Mouse (Mus musculus): ENCODE measurements around the gene Cbx3. TPM values are rescaled to one million over a fixed set of nuclear protein-coding genes. Genes with fewer than 3 reads are reported as not detected.

Cbx3 gene
- 622 TPM in 2 replicates for polyA plus RNA-seq (2016; fragmentation: Nextera tagmentation; extraction: Ambion mirVana)

GRCm38 (mm10) chr6:51470311-51471178 lies at the start of gene Cbx3:
Cbx3 (plus strand) TSS chr6:51470360.
- Histone ChIP-seq H3K9ac (replicated peaks) (peak within 1 kb of the TSS; percentile 100), H3K9me3 (no peaks in the 10 kb centered on the region), H3K27ac (peak within 1 kb of the TSS; percentile 100), H3K27me3 (no peaks in the 10 kb centered on the region), H3K36me3 (peaks cover 50% of the 10 kb centered on the region), H3K4me3 (replicated peaks) (peak within 1 kb of the TSS; percentile 93), H3K4me1 (replicated peaks) (peaks cover 28% of the 10 kb centered on the region), H3K4me2 (peak within 1 kb of the TSS; percentile 74)
- WGBS, result under 1% methylated on average over 95 of the region's 99 CpGs
- peak; percentile 84 for ATAC-seq (ENCODE audit: insufficient number of reproducible peaks, insufficient read depth, low FRiP score, low TSS enrichment, low read depth)

GRCm38 (mm10) chr6:51423466-51424122 lies 46.6 kb upstream of the Cbx3 start:
- no peak overlapping the region for H3K4me3 ChIP-seq (replicated peaks)
- H3K9me3 ChIP-seq, result peaks cover 10% of the 10 kb centered on the region; the same call in 1 of the 2 replicates
- H3K27me3 ChIP-seq, result no peaks in the 10 kb centered on the region
- no peak overlapping the region for H3K4me2 ChIP-seq
- ATAC-seq (ENCODE audit: insufficient number of reproducible peaks, insufficient read depth, low FRiP score, low TSS enrichment, low read depth), result no peak
- 50% methylated on average over 11 of the region's 11 CpGs for WGBS
- H3K9ac ChIP-seq (replicated peaks), result no peak overlapping the region
- H3K4me1 ChIP-seq (replicated peaks), result no peaks in the 10 kb centered on the region
- H3K36me3 ChIP-seq, result no peaks in the 10 kb centered on the region
- no peak overlapping the region for H3K27ac ChIP-seq

GRCm38 (mm10) chr6:51424537-51424936 lies 45.6 kb upstream of the Cbx3 start:
- H3K9me3 ChIP-seq, result peaks cover 10% of the 10 kb centered on the region; the same call in 1 of the 2 replicates
- WGBS, result 90% methylated on average over 2 of the region's 2 CpGs
- H3K4me2 ChIP-seq, result no peak overlapping the region
- no peaks in the 10 kb centered on the region for H3K27me3 ChIP-seq
- no peaks in the 10 kb centered on the region for H3K4me1 ChIP-seq (replicated peaks)
- no peak overlapping the region for H3K9ac ChIP-seq (replicated peaks)
- no peak overlapping the region for H3K27ac ChIP-seq
- ATAC-seq (ENCODE audit: insufficient number of reproducible peaks, insufficient read depth, low FRiP score, low TSS enrichment, low read depth), result no peak
- no peak overlapping the region for H3K4me3 ChIP-seq (replicated peaks)
- H3K36me3 ChIP-seq, result no peaks in the 10 kb centered on the region

- H3K4me3 ChIP-seq (replicated peaks), result peak within 1 kb of the TSS; percentile 57
- no peaks in the 10 kb centered on the region for H3K36me3 ChIP-seq
- H3K27me3 ChIP-seq, result peaks cover 60% of the 10 kb centered on the region
- H3K9me3 ChIP-seq, result no peaks in the 10 kb centered on the region
- peaks cover 23% of the 10 kb centered on the region for H3K4me1 ChIP-seq (replicated peaks)
- H3K27ac ChIP-seq, result no peak within 1 kb of the TSS
- H3K4me2 ChIP-seq, result peak within 1 kb of the TSS; percentile 96
- 1% methylated on average over 74 of the region's 74 CpGs for WGBS
- H3K9ac ChIP-seq (replicated peaks), result peak within 1 kb of the TSS; percentile 53
- peak; percentile 77; the same call in 1 of the 2 replicates for ATAC-seq (ENCODE audit: insufficient number of reproducible peaks, insufficient read depth, low FRiP score, low TSS enrichment, low read depth)
Measured at GRCm38 (mm10) chr6:51432535-51433397, 37.4 kb upstream of the Cbx3 start, which contains the start of gene Nfe2l3. Nfe2l3 (plus strand) TSS chr6:51432670.

DNA sequence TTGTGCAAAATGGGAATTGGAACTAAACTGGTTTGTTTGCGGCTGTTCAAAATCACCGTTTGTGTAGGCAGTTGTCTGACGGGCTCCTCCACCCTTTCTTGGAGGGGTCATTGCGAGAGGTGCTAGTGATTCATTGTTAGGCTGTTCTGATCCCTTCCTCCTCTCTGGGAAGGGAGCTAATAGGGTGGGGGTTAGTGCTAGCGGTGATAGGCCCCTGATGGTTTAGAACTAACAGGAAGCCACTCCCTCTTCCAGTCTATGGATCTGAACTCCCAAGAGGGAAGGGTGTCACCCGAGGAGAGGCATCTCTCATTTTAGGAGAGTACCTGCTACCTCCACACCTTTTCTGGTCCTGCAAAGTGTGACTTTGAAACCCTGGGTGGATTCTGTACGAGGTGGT lies 35.9 kb upstream of the Cbx3 start:
- Histone ChIP-seq H3K36me3 (no peaks in the 10 kb centered on the region), H3K27me3 (peaks cover 74% of the 10 kb centered on the region), H3K4me3 (replicated peaks) (no peak overlapping the region), H3K4me1 (replicated peaks) (peaks cover 23% of the 10 kb centered on the region), H3K9ac (replicated peaks) (no peak overlapping the region), H3K9me3 (no peaks in the 10 kb centered on the region), H3K27ac (no peak overlapping the region), H3K4me2 (no peak overlapping the region)
- no peak for ATAC-seq (ENCODE audit: insufficient number of reproducible peaks, insufficient read depth, low FRiP score, low TSS enrichment, low read depth)
- 23% methylated on average over 7 of the region's 7 CpGs for WGBS

GRCm38 (mm10) chr6:51437665-51438064 lies 32.5 kb upstream of the Cbx3 start:
- Histone ChIP-seq H3K4me1 (replicated peaks) (peaks cover 17% of the 10 kb centered on the region), H3K4me3 (replicated peaks) (no peak overlapping the region), H3K27ac (no peak overlapping the region), H3K9ac (replicated peaks) (no peak overlapping the region), H3K36me3 (no peaks in the 10 kb centered on the region), H3K9me3 (no peaks in the 10 kb centered on the region), H3K27me3 (peaks cover 58% of the 10 kb centered on the region), H3K4me2 (no peak overlapping the region)
- 79% methylated on average over 4 of the region's 4 CpGs for WGBS
- no peak for ATAC-seq (ENCODE audit: insufficient number of reproducible peaks, insufficient read depth, low FRiP score, low TSS enrichment, low read depth)

DNA sequence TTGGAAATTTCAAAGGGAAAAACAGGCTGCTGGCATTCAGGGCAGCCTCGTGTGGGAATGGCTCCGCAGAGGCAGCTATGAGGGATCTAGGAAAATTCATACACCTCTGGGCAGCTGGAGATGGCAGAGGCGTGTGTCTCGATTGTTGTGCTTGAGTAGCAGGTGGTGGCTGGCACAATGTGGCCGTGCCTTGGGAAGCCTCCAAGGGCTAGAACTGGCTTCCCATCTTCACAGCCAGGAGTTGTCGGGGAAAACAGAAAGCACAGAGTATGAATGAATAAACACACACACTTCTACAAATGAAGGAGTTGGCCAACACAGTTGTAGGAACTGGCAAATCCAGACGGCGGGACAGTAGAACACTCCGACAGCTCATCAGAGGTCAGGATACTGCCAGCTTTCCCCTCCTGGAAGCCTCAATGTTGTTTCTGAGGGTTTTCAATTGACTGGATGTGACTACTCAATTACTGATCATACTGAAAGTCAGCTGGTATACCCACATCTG lies 31.3 kb upstream of the Cbx3 start:
- Histone ChIP-seq H3K9ac (replicated peaks) (no peak overlapping the region), H3K4me2 (no peak overlapping the region), H3K4me1 (replicated peaks) (peaks cover 7% of the 10 kb centered on the region; the same call in 1 of the 2 replicates), H3K27ac (no peak overlapping the region), H3K27me3 (peaks cover 46% of the 10 kb centered on the region), H3K9me3 (no peaks in the 10 kb centered on the region), H3K4me3 (replicated peaks) (no peak overlapping the region), H3K36me3 (no peaks in the 10 kb centered on the region)
- ATAC-seq (ENCODE audit: insufficient number of reproducible peaks, insufficient read depth, low FRiP score, low TSS enrichment, low read depth), result no peak
- WGBS, result 84% methylated on average over 9 of the region's 9 CpGs

GRCm38 (mm10) chr6:51442191-51442835 lies 27.8 kb upstream of the Cbx3 start:
- Histone ChIP-seq H3K27ac (no peak overlapping the region), H3K9ac (replicated peaks) (no peak overlapping the region), H3K4me2 (no peak overlapping the region), H3K36me3 (no peaks in the 10 kb centered on the region), H3K4me1 (replicated peaks) (0 out of 2 replicates have a peak, but pooled peaks cover 2% of the 10 kb centered on the region), H3K27me3 (peaks cover 19% of the 10 kb centered on the region; the same call in 1 of the 2 replicates), H3K9me3 (no peaks in the 10 kb centered on the region), H3K4me3 (replicated peaks) (no peak overlapping the region)
- ATAC-seq (ENCODE audit: insufficient number of reproducible peaks, insufficient read depth, low FRiP score, low TSS enrichment, low read depth), result no peak
- 49% methylated on average over 9 of the region's 9 CpGs for WGBS

GRCm38 (mm10) chr6:51452927-51453503 lies 17.1 kb upstream of the Cbx3 start:
- Histone ChIP-seq H3K27me3 (no peaks in the 10 kb centered on the region), H3K27ac (no peak overlapping the region), H3K9ac (replicated peaks) (no peak overlapping the region), H3K36me3 (peaks cover 7% of the 10 kb centered on the region; the same call in 1 of the 2 replicates), H3K4me1 (replicated peaks) (peaks cover 12% of the 10 kb centered on the region), H3K9me3 (no peaks in the 10 kb centered on the region), H3K4me2 (no peak overlapping the region), H3K4me3 (replicated peaks) (no peak overlapping the region)
- WGBS, result 39% methylated on average over 7 of the region's 7 CpGs
- no peak for ATAC-seq (ENCODE audit: insufficient number of reproducible peaks, insufficient read depth, low FRiP score, low TSS enrichment, low read depth)

GRCm38 (mm10) chr6:51454949-51455348 lies 15.2 kb upstream of the Cbx3 start:
- no peak for ATAC-seq (ENCODE audit: insufficient number of reproducible peaks, insufficient read depth, low FRiP score, low TSS enrichment, low read depth)
- Histone ChIP-seq H3K4me1 (replicated peaks) (peaks cover 8% of the 10 kb centered on the region), H3K4me3 (replicated peaks) (no peak overlapping the region), H3K9ac (replicated peaks) (no peak overlapping the region), H3K4me2 (no peak overlapping the region), H3K27me3 (no peaks in the 10 kb centered on the region), H3K36me3 (peaks cover 23% of the 10 kb centered on the region), H3K27ac (no peak overlapping the region), H3K9me3 (no peaks in the 10 kb centered on the region)
- WGBS, result 49% methylated on average over 3 of the region's 3 CpGs

Data from limb, embryonic 12.5 days (tissue).